Mouse (Mus musculus) lung, embryonic 14.5 days (tissue): ENCODE measurements around the gene Eif4g1. TPM values are rescaled to one million over a fixed set of nuclear protein-coding genes. Genes with fewer than 3 reads are reported as not detected.

Source experiments
- ATAC-seq: fragments of 200-750 bp; cut with Nextera tagmentation; 2 replicates; pipeline ENCODE4 v1.8.0; 2017; ENCODE audit warnings: mild to moderate bottlenecking, moderate TSS enrichment, moderate library complexity; ENCODE audit not compliant: insufficient read depth
- DNase-seq: peaks from one replicate; pipeline ENCODE4 v3.0.0-alpha.2; 2015
- H3K27ac ChIP-seq: fragments of 300-500 bp; sonication (generic); 2 replicates; pipeline ENCODE4 v1.5.1; 2014; ENCODE audit warnings: low read depth, mild to moderate bottlenecking, moderate library complexity
- H3K27me3 ChIP-seq: fragments of 300-500 bp; sonication (generic); 2 replicates; pipeline ENCODE4 v1.6.1; 2014; ENCODE audit warnings: low read length, control low read depth; ENCODE audit not compliant: insufficient read depth
- H3K36me3 ChIP-seq: fragments of 300-500 bp; sonication (generic); 2 replicates; pipeline ENCODE4 v1.6.1; 2014; ENCODE audit warnings: control low read depth; ENCODE audit not compliant: insufficient read depth
- H3K4me1 ChIP-seq: fragments of 300-500 bp; sonication (generic); 2 replicates; pipeline ENCODE4 v1.6.1; 2014; ENCODE audit warnings: antibody characterized with exemption, control low read depth; ENCODE audit not compliant: insufficient read depth
- H3K4me2 ChIP-seq: fragments of 300-500 bp; sonication (generic); 2 replicates; pipeline ENCODE4 v1.6.1; 2014; ENCODE audit warnings: mild to moderate bottlenecking
- H3K4me3 ChIP-seq: fragments of 300-500 bp; sonication (generic); 2 replicates; pipeline ENCODE4 v1.5.1; 2014; ENCODE audit warnings: low read depth, low read length
- H3K9ac ChIP-seq: fragments of 300-500 bp; sonication (generic); 2 replicates; pipeline ENCODE4 v1.6.1; 2014
- H3K9me3 ChIP-seq: fragments of 300-500 bp; sonication (generic); 2 replicates; pipeline ENCODE4 v1.6.1; 2016; ENCODE audit warnings: low read depth, low read length, control low read depth
- CTCF ChIP-seq: IDR thresholded peaks from 2 replicates; pipeline ENCODE4 v1.5.1; 2016; ENCODE audit warnings: antibody characterized with exemption, low read depth
- WGBS: fragments of 180-500 bp; shearing (Covaris S2); extraction: QIAGEN DNeasy Blood & Tissue Kit; methylation state at CpG from one replicate; pipeline ENCODE4 v1.1.7; 2014; 5-methylcytosine and 5-hydroxymethylcytosine counted together
- polyA plus RNA-seq: library from polyadenylated mRNA; unstranded; fragments of >200 nt; fragmentation: Nextera tagmentation; extraction: Ambion mirVana; gene quantifications from 2 replicates; pipeline ENCODE4 v1.2.1, GENCODE M21; 2014

Gene Eif4g1
- polyA plus RNA-seq, 1 experiment from 2014 or later: 191 TPM

DNA sequence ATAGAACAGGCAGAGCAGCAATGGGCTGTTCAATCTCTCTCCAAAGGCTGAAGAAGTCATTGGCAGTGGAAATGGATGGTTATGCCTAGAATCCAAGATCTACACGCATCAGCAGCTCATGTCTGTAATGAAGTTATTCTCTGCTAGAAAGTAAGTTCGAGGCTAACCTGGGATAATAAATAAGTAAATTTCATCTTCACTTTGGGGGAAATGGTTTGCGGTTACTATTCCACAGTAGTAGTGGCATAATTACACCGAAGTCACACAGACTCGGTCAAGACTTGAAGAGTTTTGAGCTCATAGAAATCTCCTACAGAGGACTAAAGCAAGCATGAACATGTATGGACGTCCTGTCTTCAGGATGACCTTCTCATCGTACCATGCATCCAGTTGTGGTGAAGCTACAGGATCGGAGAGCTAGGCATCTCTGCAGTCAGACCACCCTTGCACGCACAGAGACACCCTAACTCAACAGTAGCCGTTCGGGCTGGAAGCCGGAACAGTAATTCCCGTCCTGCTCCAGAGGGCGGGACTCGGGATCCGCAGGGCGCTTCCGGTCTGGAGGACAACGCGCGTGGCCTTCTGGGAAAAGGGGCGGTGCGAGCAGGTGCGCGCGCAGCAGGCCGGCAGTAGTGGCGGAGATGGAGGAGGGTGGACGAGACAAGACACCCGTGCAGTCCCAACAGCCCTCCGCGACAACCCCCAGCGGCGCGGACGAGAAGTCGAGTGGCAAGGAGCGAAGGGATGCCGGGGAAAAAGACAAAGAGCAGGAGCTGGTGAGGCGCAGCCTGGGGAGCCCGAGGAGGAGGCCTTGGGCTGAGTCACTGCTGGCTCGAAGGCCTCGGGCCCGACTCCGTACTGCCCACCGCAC is 16.8 kb upstream of the Eif4g1 start, which contains the start of gene Psmd2:
Psmd2 (plus strand) TSS at position 577 of the 871 bp plus-strand sequence.
- 2% methylated on average over 46 of the region's 46 CpGs for WGBS
- ATAC-seq: peak; percentile 97
- no peaks in the 10 kb centered on the region for H3K9me3 ChIP-seq

GRCm38 (mm10) chr16:20651947-20652310 is 16.2 kb upstream of the Eif4g1 start:
- Histone ChIP-seq H3K4me2 (peak overlapping the region; percentile 80), H3K4me3 (peak overlapping the region; percentile 75), H3K27me3 (no peaks in the 10 kb centered on the region), H3K9ac (peak overlapping the region; percentile 73), H3K36me3 (peaks cover 32% of the 10 kb centered on the region), H3K9me3 (no peaks in the 10 kb centered on the region), H3K27ac (no peak overlapping the region), H3K4me1 (no peaks in the 10 kb centered on the region)
- ATAC-seq (no peak; the same call in 1 of the 2 replicates), DNase-seq (no peak)
- 7% methylated on average over 12 of the region's 12 CpGs for WGBS
- no peak for TF ChIP-seq CTCF

More for the DNA sequence above, 16.8 kb upstream of the Eif4g1 start, which contains the start of gene Psmd2:
- Histone ChIP-seq H3K27me3 (no peaks in the 10 kb centered on the region), H3K4me1 (no peaks in the 10 kb centered on the region), H3K36me3 (peaks cover 26% of the 10 kb centered on the region), H3K27ac (peak within 1 kb of the TSS; percentile 75), H3K4me2 (peak within 1 kb of the TSS; percentile 80), H3K9ac (peak within 1 kb of the TSS; percentile 73), H3K4me3 (peak within 1 kb of the TSS; percentile 75)
- peak; percentile 32 for TF ChIP-seq CTCF
- DNase-seq: peak; percentile 98

DNA sequence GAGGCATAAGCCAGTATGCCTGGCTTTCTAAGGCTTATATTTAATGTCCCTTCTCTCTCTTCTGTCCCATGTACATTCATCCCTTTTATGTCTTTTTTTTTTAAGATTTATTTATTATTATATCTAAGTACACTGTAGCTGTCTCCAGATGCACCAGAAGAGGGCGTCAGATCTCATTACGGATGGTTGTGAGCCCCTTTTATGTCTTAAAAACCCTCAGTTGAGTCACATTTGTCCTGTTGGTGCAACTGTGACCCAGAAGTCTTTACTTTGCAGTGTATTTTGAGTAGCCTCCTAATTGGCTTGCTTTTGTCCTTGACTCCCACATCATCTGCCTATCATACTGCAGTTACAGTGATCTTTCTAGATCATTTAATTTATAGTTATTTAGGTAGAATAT is 14.8 kb upstream of the Eif4g1 start:
- Histone ChIP-seq H3K9me3 (no peaks in the 10 kb centered on the region), H3K9ac (no peak overlapping the region)
- no peak for TF ChIP-seq CTCF

DNA sequence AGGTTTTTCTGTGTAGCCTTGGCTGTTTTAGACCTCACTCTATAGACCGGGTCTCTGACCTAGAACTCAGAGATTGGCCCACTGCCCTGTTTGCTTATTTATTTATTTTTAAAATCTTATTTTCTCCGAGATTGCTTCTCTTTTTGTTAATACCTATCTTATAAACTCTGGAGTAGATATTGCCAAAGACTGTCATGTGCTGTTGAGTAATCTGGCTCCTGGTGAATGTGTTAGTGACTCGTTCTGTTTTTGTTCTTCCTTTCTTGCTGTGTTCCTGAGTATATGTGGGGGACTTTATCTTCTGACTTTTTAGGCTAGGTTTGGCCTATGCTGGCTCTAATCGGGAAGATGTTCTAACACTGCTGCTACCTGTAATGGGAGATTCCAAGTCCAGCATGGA is 10.5 kb upstream of the Eif4g1 start:
- 87% methylated on average over 4 of the region's 4 CpGs for WGBS
- no peaks in the 10 kb centered on the region for H3K9me3 ChIP-seq

More for the DNA sequence above, 14.8 kb upstream of the Eif4g1 start:
- no peaks in the 10 kb centered on the region for H3K4me1 ChIP-seq
- ATAC-seq (no peak), DNase-seq (no peak)
- no peak overlapping the region; the same call in 1 of the 2 replicates for H3K4me2 ChIP-seq
- WGBS: 38% methylated on average over 2 of the region's 2 CpGs
- H3K27ac ChIP-seq: no peak overlapping the region
- no peak overlapping the region for H3K4me3 ChIP-seq
- no peaks in the 10 kb centered on the region for H3K27me3 ChIP-seq
- H3K36me3 ChIP-seq: peaks cover 46% of the 10 kb centered on the region

DNA sequence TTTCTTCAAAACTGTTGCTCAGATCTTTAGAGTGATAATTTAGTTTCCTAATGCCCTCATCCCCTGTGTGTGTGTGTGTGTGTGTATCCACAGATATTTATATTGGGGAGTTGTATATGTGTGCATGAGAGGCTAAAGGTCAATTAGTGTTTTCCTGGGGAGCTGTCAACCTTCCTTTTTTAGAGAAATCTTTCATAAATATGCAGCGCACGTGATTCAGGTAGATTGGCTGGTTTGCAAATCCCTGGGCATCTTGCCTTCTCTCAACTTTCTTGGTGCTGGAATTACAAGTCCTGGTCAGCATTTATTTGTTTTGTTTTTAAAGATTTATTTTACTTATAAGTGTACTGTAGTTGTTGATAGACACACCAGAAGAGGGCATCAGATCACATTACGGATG is 2.2 kb downstream of the Eif4g1 start:
- H3K4me1 ChIP-seq: peaks cover 3% of the 10 kb centered on the region; the same call in 1 of the 2 replicates
- no peak for TF ChIP-seq CTCF
- no peak overlapping the region for H3K27ac ChIP-seq
- H3K9ac ChIP-seq: no peak overlapping the region
- H3K36me3 ChIP-seq: peaks cover 8% of the 10 kb centered on the region
- no peaks in the 10 kb centered on the region for H3K9me3 ChIP-seq
- no peak overlapping the region for H3K4me2 ChIP-seq
- DNase-seq: no peak
- no peak overlapping the region for H3K4me3 ChIP-seq
- ATAC-seq: no peak
- H3K27me3 ChIP-seq: no peaks in the 10 kb centered on the region
- 74% methylated on average over 3 of the region's 3 CpGs for WGBS

More for the DNA sequence above, 10.5 kb upstream of the Eif4g1 start:
- Histone ChIP-seq H3K4me3 (no peak overlapping the region), H3K27ac (no peak overlapping the region), H3K36me3 (peaks cover 89% of the 10 kb centered on the region), H3K27me3 (no peaks in the 10 kb centered on the region), H3K4me1 (no peaks in the 10 kb centered on the region), H3K4me2 (no peak overlapping the region), H3K9ac (no peak overlapping the region)
- DNase-seq (no peak), ATAC-seq (no peak)
- no peak for TF ChIP-seq CTCF

DNA sequence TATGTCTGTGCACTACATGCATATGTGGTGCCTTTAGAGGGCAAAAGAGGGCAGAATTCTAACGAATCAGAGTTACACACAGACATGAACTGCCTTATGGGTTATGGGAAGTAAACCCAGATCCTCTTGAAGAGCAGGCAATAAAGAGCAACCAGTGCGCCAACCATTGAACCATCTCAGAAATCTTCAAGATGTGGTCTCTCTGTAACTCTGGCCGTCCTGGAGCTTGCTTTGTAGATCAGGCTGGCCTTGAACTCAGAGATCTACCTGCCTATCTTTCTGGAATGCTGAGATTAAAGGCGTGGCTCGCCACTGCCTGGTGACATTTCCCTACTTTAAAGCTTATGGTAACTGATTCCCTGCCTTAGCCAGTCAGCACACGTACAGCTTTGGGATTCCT is 3.8 kb downstream of the Eif4g1 start:
- no peaks in the 10 kb centered on the region for H3K9me3 ChIP-seq
- ATAC-seq: no peak
- WGBS: 20% methylated on average over 6 of the region's 6 CpGs
- DNase-seq: peak; percentile 5
- peak overlapping the region; percentile 99 for H3K4me2 ChIP-seq
- peak overlapping the region; percentile 93 for H3K4me3 ChIP-seq
- TF ChIP-seq CTCF: no peak
- H3K27me3 ChIP-seq: no peaks in the 10 kb centered on the region
- peaks cover 3% of the 10 kb centered on the region; the same call in 1 of the 2 replicates for H3K4me1 ChIP-seq
- peaks cover 24% of the 10 kb centered on the region for H3K36me3 ChIP-seq
- no peak overlapping the region for H3K9ac ChIP-seq
- peak overlapping the region; percentile 30; the same call in 1 of the 2 replicates for H3K27ac ChIP-seq

GRCm38 (mm10) chr16:20672500-20672902 is 4.4 kb downstream of the Eif4g1 start:
- WGBS: 0% methylated on average over 29 of the region's 38 CpGs
- Histone ChIP-seq H3K4me2 (peak overlapping the region; percentile 99), H3K4me3 (peak overlapping the region; percentile 93), H3K9me3 (no peaks in the 10 kb centered on the region), H3K4me1 (peaks cover 3% of the 10 kb centered on the region; the same call in 1 of the 2 replicates), H3K27me3 (no peaks in the 10 kb centered on the region), H3K9ac (peak overlapping the region; percentile 94), H3K27ac (peak overlapping the region; percentile 94), H3K36me3 (peaks cover 30% of the 10 kb centered on the region)
- ATAC-seq: peak; percentile 94
- DNase-seq: peak; percentile 98
- no peak for TF ChIP-seq CTCF
